Mouse (Mus musculus) Patski (cell line): ENCODE data around the gene Kcnj10. TPM values are rescaled to one million over a fixed set of nuclear protein-coding genes. Genes with fewer than 3 reads are reported as not detected.

Experiments used
- ATAC-seq: fragments of 100-300 bp; one replicate; pipeline ENCODE4 v1.8.0; 2021
- CTCF ChIA-PET: fragments of 350-600 bp; sonication (Branson Sonifier 250); formaldehyde crosslinking; loops from one replicate; lab custom pipeline; 2022; ENCODE audit warnings: inconsistent platforms; lab: Charles Lee
- POLR2A ChIA-PET: fragments of 350-600 bp; sonication (Branson Sonifier 250); formaldehyde crosslinking; loops from one replicate; lab custom pipeline; 2022; ENCODE audit warnings: antibody characterized with exemption, inconsistent platforms; lab: Charles Lee
- DNase-seq: peaks from one replicate; pipeline ENCODE4 v3.0.0-alpha.2; 2011; ENCODE audit warnings: low read depth, low spot score
- H3K27me3 ChIP-seq: fragments of 371-371 bp; one replicate; pipeline ENCODE4 v1.5.1; 2021
- CTCF ChIP-seq: fragments of 100-300 bp; IDR thresholded peaks from one replicate; pipeline ENCODE4 v1.5.1; 2021
- in situ Hi-C: fragments of 300-500 bp; cut with MboI; formaldehyde crosslinking; loops from 3 replicates; pipeline ENCODE4 v1.11.1; 2018; ENCODE audit warnings: low pct_unique_long_range_greater_than_20kb, mixed read lengths
- polyA plus RNA-seq: library from polyadenylated mRNA; unstranded; gene quantifications from one replicate; pipeline ENCODE4 v1.2.3, GENCODE M21; 2021

Gene Kcnj10
- polyA plus RNA-seq, 1 experiment from 2014 or later = 0.04 TPM

- CTCF ChIA-PET = interaction anchor here (1.9 kb wide), 1 partner anchor 9 kb away, joined by 4 read pairs; no protein-coding TSS in a partner anchor
- H3K27me3 ChIP-seq = peaks cover 30% of the 10 kb centered on the region
- ATAC-seq (no peak), DNase-seq (no peak)
- in situ Hi-C loops = loop anchor here (25.0 kb wide), 2 partner anchors 308 to 508 kb away; partner anchors contain the start of genes Cd84 and Vangl2
- POLR2A ChIA-PET = no interaction called here
- no peak for TF ChIP-seq CTCF
These were observed 3.8 kb downstream of the Kcnj10 start for GRCm38 (mm10) chr1:172344820-172345219.

DNA sequence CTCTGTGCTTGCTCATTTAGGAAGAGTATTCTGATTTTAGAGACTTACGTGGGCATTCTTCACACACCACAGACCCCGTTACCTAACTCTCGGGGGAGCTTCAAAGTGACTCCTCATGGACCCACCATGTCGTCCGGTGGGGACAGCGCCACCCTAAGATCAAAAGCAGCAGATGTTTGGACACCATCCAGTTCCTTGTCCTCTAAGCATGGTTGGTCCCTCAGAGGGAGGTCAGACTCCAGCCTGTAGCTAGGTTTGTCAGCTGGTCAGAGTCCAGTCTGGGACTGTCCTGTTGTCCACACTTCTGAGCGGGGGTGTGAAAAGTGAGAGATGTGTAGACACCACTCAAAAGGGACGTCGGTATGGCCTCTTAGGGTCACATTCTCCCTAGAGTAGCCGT lies 5.7 kb downstream of the Kcnj10 start:
- no peak for ATAC-seq
- peaks cover 16% of the 10 kb centered on the region for H3K27me3 ChIP-seq
- in situ Hi-C loops = loop anchor here (25.0 kb wide), 2 partner anchors 309 to 509 kb away; partner anchors contain the start of genes Cd84 and Vangl2
- ChIA-PET CTCF (interaction anchor here (0.7 to 2.5 kb wide), 4 partner anchors 8 to 18 kb away, joined by 3 to 10 read pairs (median 4); no protein-coding TSS in a partner anchor), POLR2A (no interaction called here)
- DNase-seq = no peak
- TF ChIP-seq CTCF = no peak

DNA sequence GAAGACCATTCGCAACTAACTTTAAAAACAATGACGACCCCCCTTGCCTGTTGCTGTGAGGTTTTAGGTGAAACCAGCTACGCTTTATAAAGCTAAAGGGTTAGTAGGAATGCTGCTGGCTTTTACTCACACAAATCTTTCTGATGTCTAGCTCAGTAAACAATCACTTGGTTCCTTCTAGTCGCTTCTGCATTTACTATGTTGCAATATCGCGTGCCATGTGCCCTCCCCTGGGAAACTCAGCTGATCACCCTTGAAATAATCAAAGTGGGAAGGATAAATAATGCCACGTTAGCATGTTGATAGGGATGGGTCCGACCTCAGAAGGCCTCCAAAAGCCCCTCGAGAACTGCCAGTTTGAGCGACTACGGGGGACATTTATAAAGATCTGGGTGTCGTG lies 6.4 kb downstream of the Kcnj10 start:
- no peak for TF ChIP-seq CTCF
- ATAC-seq (no peak), DNase-seq (no peak)
- ChIA-PET POLR2A (interaction anchor here (0.6 kb wide), 1 partner anchor 187 kb away, joined by 4 read pairs; no protein-coding TSS in a partner anchor), CTCF (interaction anchor here (1.2 to 2.5 kb wide), 4 partner anchors 10 to 22 kb away, joined by 3 to 10 read pairs (median 4); no protein-coding TSS in a partner anchor)
- in situ Hi-C loops = loop anchor here (25.0 kb wide), 2 partner anchors 310 to 510 kb away; partner anchors contain the start of genes Cd84 and Vangl2
- peaks cover 16% of the 10 kb centered on the region for H3K27me3 ChIP-seq

DNA sequence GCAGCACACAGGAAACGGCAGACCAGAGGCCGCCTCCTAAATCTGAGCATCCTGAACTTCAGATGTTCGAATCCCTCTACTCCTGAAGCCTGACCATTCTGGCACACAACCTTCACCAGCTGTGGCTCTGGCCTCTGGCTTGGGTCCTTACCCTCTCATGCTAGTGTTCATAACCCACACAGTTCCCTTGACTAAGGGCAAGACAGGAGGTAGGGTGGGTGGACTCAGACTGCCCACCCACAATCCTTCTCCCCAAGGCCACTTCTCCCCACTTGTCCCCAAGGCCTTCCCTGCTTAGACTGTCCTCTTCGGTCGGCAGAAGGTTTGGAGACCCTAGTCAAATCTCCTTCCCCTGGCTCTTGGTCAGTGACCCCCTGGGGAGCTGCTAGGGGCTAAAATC lies 8.5 kb downstream of the Kcnj10 start:
- no peak for TF ChIP-seq CTCF
- no peak for DNase-seq
- POLR2A ChIA-PET = interaction anchor here (0.6 kb wide), 2 partner anchors 10 to 33 kb away, joined by 3 read pairs; no protein-coding TSS in a partner anchor
- CTCF ChIA-PET = no interaction called here
- peaks cover 11% of the 10 kb centered on the region for H3K27me3 ChIP-seq
- ATAC-seq = no peak
- in situ Hi-C loops = loop anchor here (25.0 kb wide), 2 partner anchors 312 to 512 kb away; partner anchors contain the start of genes Cd84 and Vangl2

DNA sequence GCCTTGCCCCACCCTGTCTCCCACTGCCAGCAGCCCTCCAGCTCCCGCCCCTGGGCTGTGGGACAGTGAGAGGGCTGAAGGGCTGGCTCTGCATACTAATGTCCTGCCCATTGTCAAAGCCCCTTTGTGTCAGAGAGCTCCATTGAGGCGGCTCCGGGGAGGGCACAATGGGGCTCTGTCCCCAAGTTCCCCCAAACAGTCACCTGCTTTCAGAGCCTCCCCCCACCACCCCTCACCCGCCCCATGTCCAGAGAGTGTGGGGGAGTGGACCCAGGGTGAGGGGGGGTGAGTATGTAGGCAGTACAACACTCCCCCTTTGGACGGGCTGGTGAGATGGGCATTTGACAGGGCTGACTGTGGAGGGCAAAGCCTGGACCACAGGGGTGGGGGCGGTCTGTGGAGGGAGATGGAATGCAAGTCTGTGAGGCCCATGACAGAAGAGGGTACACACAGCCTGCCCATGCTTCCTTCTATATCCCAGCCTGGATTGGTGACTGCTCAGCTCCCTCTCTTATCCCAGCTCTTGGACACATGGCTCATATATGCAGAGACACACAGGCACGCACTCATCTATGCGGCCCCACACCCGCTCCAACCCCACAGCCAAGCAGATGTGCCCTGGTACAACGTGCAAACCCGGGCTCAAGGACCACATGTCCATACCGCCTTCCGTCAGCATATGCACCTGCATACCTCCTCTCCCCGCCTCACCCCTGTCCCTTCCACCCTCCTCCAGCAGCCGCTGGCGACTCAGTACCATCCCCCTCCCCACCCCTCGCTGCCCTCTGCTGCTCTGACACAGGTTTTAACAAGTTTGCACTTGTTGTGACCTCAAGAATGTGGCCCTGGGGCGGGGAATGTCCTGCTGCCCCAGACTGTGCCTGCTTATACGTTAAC lies 9.2 kb downstream of the Kcnj10 start:
- CTCF ChIA-PET = no interaction called here
- peaks cover 11% of the 10 kb centered on the region for H3K27me3 ChIP-seq
- ATAC-seq (peak; percentile 65), DNase-seq (no peak)
- in situ Hi-C loops = loop anchor here (25.0 kb wide), 2 partner anchors 313 to 513 kb away; partner anchors contain the start of genes Cd84 and Vangl2
- POLR2A ChIA-PET = interaction anchor here (0.6 kb wide), 2 partner anchors 11 to 33 kb away, joined by 3 read pairs; no protein-coding TSS in a partner anchor
- no peak for TF ChIP-seq CTCF

- H3K27me3 ChIP-seq = peaks cover 7% of the 10 kb centered on the region
- DNase-seq (no peak), ATAC-seq (no peak)
- in situ Hi-C loops = no loop called here
- no peak for TF ChIP-seq CTCF
- CTCF ChIA-PET = interaction anchor here (0.9 kb wide), 1 partner anchor 13 kb away, joined by 3 read pairs; no protein-coding TSS in a partner anchor
- POLR2A ChIA-PET = no interaction called here
These were observed 11.0 kb downstream of the Kcnj10 start for GRCm38 (mm10) chr1:172352001-172352400.

DNA sequence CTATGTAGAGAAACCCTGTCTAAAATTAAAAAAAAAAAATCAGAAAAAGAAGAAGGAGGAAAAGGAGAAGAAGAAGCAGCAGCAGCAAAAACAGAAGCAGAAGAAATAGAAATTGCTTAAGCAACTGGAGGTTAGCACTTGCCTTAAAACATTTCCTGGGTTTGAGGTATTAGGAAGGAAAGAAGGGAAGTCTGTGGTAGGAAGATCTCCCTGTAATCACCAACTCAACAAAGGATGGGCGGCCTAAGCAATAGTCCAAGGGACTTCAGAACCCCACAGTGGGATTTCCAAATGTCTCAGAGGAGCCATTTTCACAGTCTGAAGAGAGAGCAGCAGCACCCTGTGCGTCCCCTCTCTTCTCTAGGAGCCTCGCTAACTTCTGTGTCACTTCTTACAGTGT lies 11.4 kb downstream of the Kcnj10 start:
- H3K27me3 ChIP-seq = peaks cover 7% of the 10 kb centered on the region
- DNase-seq (no peak), ATAC-seq (no peak)
- no peak for TF ChIP-seq CTCF
- ChIA-PET POLR2A (no interaction called here), CTCF (no interaction called here)
- in situ Hi-C loops = no loop called here

DNA sequence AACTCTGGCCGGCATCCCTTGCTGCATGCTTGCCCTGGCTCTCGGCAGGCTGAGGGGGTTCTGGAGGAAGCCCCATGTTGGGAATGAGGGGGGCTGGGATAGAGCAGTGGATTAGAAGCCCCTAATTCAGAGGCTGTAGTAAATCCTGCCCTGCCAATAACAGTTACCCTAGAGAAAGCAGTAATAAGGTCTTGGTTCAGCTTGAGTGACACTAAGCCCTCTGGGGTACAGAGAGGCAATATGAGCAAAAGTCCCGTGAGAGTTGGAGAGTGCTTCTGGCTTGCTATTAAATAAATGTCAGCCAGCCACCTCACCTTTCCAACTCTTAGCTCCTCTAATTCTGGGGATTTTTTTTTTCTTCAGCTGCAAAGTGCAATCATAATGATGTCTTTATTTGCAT lies 14.3 kb downstream of the Kcnj10 start:
- H3K27me3 ChIP-seq = peaks cover 18% of the 10 kb centered on the region
- ChIA-PET POLR2A (no interaction called here), CTCF (interaction anchor here (2.1 kb wide), 1 partner anchor 31 kb away, joined by 6 read pairs; no protein-coding TSS in a partner anchor)
- in situ Hi-C loops = no loop called here
- TF ChIP-seq CTCF = no peak
- DNase-seq (no peak), ATAC-seq (no peak)

DNA sequence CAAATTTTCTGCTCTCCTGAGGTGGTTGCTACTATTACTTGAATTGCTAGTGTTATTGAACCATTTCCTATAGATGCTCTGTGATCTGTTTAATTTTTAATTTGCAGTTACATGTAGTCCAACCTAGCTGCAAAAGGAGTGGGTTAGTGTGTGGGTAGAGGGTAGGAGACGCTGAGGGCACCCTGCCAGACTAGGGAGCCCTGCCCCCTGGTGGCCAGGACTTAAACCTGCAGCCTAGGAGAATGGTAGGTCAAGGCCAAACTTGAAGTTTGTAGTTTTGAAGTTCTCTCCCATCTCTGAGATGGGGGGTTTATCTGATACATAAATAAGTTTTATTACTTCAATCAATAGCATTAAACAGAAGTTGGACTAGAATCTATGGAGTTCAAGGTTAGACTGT lies 16.5 kb downstream of the Kcnj10 start:
- in situ Hi-C loops = no loop called here
- POLR2A ChIA-PET = interaction anchor here (0.7 kb wide), 1 partner anchor 9 kb away, joined by 3 read pairs; no protein-coding TSS in a partner anchor
- peaks cover 21% of the 10 kb centered on the region for H3K27me3 ChIP-seq
- ATAC-seq (peak; percentile 67), DNase-seq (no peak)
- CTCF ChIA-PET = interaction anchor here (0.9 to 1.4 kb wide), 9 partner anchors 11 to 318 kb away, joined by 3 to 5 read pairs (median 3); no protein-coding TSS in a partner anchor
- peak; percentile 94 for TF ChIP-seq CTCF

- ATAC-seq = no peak
- in situ Hi-C loops = no loop called here
- TF ChIP-seq CTCF = no peak
- CTCF ChIA-PET = interaction anchor here (1.0 to 1.4 kb wide), 5 partner anchors 11 to 311 kb away, joined by 3 to 5 read pairs (median 3); no protein-coding TSS in a partner anchor
- H3K27me3 ChIP-seq = peaks cover 21% of the 10 kb centered on the region
- DNase-seq = no peak
- POLR2A ChIA-PET = no interaction called here
These were observed 17.3 kb downstream of the Kcnj10 start for GRCm38 (mm10) chr1:172358341-172358740.
